Mouse (Mus musculus) layer of hippocampus, adult 11-12 months (tissue): ENCODE measurements at regions not wholly inside any gene's neighbourhood (a gene's known extent, or its start where the extent isn't known, plus 50 kb on each side); places are given as distances from the start of the nearest gene placed in this dataset.

Experiments used
- DNase-seq: peaks from one replicate; pipeline ENCODE4 v3.0.0; 2022; ENCODE audit warnings: low spot score

DNA sequence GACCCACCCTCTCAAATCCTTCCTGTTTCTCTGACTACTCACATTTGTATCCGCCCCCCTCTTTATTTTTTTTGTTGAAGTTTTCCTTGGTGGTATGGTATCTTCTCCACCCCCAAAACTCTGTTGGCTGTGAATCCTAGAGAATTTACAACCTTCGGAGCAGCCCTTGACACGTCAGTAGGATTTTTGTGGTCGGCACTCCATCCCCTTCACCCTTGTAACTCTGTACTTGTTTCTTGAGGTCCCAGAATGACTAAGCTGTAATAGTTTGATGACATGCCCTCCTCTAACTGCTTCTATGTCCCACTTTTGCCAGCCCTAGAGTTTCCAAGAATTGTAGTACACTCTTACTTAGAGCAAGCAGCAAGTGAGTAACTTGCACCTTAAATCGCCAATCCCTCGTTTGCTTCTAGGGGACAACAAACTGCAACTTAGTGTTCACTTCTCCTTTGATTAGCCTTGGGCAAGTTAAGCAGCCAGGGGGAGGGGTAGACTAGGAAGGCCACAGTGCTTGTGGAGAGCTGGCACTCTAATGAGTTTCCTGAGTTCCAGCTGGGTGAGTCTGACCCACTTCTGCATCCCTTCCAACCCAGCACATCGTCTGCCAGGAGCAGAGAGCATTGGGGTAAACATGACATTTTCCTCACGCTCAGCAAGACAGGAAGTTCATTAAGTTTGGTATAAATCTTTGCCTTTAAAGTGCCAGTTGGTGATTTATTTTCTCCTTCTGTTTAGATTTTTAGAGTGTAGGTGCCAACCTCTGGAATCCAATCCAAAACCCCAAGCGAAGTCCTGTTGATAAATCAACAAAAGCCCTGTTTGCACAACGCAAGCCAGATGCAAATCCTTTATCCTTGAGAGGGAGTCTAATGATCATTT lies 118.7 kb downstream of the Foxa2 start:
- DNase-seq: peak; percentile 5

DNA sequence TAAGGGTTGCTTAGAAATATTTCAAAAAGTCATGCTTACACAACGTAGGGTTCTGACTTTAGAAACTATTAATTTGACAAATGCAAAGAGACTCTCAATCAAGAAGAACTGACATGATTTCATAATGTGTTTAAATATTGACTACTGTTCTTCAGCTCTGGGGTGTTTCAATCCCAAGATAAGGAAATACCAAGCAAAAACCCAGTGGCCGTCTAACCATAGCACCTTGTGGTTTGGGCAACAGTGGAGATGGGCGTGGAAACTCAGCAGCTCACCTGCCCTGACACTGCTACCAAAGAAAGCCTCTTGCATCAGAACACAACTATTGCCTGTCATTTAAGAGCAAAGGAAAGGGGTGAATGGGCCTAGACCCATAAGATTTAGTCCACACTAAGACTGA lies 119.9 kb downstream of the Foxa2 start:
- no peak for DNase-seq

DNA sequence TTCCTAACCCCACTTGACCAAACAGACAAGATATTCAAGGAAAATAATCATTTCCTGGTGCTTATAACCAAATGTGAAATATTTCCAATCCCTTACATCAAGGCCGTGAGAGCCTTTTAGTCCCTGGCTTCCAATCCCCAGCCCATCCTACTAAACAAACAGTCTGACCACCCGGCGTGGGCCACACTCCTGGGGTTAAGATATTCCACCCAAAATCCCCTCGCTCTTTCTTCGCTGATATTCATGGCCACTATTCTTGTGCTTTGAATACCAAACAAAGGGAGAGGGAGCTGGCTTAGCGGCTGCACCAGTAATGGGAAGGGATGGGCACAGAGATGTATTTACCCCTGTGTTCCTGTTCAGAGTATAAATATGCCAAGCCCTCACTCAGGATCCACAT lies 139.4 kb downstream of the Foxa2 start:
- no peak for DNase-seq

DNA sequence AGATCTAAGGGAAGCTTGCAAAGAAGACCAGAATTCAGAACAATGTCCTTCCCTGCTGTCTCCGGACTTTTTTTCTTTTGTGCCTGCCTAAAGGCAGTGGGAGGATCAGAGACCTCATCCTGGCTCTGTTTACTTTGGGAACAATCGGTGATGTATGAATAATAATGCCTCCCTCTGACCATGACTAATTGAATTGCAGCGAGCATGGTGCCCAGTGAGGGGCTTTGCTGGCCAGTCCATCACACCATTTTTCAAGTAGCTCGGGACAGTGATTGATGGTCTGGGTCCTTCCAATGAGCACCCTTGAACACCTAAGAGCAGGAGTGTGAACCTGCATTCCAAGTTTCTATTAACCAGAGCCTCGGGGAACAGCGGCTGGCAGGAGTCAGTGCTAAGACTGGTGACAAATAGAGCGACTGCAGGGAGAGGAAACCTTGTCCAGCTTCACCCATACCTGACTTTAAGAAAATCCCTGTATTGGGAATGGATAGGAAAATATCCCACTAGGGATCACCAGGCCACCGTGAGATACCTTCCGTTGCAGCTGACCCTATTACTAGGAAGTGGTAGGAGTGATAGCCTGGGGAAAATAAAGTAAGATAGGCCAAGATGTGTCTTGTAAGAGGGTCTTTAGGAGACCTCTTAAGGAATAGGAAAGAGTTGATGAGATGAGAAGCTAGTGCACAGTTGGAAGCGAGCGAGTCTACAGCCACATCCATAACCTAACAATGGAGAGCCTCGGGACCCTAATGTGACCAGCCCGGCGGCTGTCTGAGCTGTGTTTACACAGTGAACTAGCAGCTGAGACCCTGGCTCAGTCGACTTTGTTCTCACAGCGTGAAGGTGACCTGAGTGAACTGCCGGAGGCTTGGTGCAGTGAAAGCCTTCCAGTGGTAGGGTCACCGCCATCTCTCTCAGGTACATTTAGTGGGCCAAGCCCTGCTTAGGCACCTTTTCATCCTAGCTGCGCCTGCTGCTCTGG lies 140.7 kb downstream of the Foxa2 start:
- no peak for DNase-seq

DNA sequence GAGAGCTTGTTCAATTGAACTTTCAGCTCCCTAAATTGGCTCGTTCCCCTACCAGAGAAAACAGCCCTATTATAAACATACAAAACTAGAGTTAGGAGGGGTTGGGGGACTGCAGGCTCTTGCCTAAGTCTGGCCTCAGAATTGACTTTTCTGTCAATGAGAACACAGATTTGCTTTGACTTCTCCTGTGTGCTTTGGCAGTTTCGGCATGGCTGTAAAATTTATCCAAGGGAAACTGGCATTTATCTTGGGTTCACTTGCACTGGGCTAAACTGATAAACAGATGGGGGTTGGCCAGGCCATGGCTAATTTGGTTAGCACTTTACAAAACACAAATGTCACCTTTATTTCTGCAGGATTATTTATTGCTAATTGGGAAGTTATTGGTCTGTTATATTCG lies 141.7 kb downstream of the Foxa2 start:
- DNase-seq: no peak

DNA sequence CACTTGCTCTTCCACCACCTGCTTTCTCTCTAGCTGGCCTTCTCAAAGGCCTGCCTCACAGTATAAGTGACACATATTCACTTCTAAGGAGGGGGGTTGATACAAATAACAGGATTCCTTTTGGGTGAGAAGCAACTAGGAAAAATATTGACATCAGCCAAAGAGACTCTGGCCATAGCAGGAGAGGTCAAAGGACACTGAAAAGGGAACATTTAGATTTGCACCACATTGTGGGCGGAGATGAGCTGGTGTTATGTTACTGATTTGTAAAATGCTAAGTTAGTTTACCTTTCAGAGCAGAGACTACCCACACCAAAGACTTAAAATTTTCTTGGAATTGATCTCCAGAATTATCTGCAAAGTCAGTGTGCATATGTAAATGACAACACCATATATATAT lies 147.5 kb downstream of the Foxa2 start:
- DNase-seq: no peak

DNA sequence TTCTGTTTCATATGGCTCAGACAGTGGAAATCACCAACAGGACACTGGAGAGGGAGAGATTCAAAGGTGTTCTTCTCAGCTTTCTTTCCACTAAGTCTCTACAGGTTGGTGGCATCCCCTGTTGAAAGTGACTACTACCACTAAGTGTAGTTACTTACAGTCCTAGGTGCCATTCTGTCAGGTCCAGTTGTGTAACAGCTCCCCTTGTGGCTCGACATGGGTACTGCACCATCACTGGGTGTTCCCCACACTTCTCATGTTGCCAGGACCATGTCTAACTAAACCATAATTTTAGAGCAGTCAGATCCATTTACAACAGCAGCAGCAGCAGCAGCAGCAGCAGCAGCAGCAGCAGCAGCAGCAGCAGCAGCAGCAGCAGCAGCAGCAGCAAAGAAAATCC lies 151.1 kb downstream of the Foxa2 start:
- peak; percentile 20 for DNase-seq

DNA sequence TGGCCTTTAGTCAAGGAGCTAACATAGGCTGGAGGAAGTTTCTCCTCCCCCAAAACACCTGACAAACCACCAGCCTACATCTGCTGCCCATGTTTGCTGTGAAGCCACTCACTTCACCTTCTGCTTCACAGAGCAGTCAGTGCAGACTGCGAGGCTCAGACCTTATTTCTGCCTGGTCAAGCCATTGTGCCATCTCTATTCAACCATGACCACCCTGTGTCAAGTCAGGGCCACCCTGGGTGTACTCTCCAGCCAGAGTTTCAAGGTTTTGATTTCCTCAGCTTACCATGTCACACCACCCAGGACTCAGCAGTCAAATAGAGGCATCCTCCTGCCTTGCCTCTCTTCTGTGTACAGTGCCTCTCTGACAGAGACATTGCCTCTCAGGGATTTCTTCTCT lies 152.6 kb downstream of the Foxa2 start:
- no peak for DNase-seq

DNA sequence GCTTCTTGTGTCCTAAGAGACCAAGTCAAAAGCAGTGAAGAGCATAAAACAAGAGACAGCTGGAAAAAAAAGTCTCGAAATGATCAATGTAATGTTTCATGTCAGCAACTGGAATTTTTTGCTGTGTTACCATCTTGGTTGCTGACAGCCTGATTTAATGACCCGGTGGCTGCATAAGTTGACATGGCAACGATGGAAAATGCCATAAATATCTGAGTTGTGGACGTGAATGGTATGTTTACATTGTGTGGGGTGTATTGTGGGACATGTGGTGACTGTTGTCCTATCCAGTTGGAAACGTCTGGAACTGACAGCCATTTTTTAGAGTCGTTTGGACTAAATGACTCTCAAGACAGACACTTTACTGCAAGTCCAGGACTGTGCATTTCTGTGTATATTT lies 160.6 kb downstream of the Foxa2 start:
- no peak for DNase-seq

DNA sequence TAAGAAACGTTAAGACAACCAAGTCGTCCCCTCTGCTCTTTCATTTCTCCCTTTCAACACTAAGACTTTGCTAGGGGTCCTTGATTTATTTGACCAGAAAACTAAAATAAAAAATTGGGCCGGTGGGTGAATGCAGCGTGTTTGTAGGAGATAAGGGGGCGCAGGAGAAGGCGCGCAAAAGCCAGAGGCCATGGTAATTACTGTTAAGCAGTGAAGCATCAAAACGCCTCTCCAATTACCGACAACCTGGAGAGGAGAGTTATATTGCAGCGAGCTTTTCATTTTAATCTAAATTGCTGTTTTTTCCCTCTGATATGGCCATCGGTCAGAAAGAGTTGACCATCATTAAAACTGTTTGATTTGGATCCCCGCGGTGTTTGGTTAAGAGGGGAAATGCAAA lies 168.9 kb downstream of the Foxa2 start:
- no peak for DNase-seq

DNA sequence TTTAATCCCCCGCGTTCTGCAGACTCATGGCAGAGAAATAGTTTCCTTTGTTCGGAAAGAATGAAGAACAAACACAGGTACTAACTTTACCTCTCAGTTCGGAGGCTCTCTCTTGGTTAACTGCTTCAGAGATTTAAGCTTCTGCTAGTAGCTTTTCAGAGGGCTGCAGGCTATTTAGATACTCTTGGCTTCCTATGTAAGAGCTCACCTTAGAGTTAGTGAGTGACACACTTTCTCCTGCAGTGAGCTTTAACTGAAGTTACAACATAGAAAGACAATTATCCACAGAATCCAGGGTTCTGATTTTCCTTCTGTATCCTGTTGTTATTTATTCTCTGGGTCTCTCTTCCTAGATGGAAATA lies 169.2 kb downstream of the Foxa2 start:
- no peak for DNase-seq

DNA sequence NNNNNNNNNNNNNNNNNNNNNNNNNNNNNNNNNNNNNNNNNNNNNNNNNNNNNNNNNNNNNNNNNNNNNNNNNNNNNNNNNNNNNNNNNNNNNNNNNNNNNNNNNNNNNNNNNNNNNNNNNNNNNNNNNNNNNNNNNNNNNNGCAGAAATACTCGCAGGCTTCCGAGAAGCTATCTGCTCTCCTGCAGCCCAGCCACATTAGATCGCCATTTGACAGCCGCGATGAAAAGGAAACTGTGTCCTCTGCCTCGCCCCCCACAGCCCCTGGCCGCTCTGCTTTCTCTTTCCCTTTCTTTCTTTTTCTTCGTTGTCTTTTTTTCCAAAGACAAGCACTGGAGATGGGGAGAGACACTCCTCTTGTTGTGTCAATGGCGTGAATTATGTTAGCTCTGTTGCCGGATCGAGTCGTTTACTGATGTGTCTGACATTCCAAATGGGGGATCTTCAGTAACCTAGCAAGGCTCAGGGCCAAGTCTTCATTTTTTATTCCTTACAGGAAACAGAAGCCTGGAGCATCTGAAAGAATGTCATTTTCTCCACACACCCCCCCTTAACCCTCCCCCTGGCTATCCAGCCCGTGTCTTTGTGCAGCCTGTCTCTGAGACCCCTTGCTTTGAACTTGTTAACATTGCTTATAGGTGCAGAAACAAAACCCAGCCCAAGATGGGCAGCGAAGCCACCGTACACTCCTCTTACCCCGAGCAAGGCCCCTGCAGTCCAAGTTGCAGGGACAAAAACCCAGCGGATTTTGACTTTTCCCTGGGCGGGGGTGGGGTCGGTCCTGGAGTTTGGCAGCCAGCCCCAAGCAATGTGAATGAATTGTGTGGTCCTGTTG lies 169.8 kb downstream of the Foxa2 start:
- no peak for DNase-seq

DNA sequence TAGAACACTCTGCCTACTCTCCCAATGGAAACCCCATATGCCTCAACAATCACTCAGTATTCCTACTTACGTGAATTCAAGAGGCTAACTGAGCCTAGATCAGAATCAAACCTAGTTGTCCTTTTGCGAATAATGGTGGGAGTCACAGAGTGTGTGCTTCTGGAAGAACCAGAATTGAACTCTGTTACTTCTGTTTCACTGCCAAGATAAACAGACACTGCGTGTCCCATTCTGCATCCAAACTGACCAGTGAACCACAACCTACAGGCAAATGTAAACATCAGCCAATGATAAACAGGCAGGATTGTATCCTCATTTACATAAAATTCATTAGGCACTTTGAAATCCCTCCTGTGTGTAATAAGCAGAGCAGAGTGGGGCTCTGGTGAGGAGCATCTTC lies 173.8 kb downstream of the Foxa2 start:
- DNase-seq: no peak

DNA sequence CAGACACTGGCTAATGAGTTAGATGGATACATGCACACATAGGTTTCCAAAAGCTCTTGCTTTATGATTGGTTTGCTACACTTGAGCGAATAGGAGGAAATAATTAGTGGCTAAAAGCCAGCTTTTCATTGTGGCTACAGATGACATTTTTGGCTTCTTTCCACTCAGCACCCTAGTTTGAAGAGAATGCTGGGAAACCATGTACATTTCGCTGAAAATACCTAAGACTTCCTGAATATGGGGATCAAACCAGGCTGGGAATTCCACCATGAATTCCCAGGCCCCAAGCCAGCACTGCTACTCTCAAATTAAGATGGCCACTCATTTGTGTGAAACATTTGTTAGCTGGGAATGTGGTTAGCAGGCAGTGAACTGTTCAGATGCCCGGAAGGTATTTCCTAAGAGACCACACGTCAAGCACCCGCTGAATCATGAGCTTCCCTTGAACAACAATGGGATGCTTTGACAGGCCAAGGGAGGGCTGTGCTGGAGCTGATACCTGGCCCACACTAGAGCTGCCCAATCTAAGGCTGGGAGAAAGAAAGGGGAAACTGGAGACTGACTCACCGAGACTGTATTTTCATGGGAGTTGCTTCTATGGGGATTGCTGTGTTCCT lies 195.5 kb downstream of the Foxa2 start:
- no peak for DNase-seq

DNA sequence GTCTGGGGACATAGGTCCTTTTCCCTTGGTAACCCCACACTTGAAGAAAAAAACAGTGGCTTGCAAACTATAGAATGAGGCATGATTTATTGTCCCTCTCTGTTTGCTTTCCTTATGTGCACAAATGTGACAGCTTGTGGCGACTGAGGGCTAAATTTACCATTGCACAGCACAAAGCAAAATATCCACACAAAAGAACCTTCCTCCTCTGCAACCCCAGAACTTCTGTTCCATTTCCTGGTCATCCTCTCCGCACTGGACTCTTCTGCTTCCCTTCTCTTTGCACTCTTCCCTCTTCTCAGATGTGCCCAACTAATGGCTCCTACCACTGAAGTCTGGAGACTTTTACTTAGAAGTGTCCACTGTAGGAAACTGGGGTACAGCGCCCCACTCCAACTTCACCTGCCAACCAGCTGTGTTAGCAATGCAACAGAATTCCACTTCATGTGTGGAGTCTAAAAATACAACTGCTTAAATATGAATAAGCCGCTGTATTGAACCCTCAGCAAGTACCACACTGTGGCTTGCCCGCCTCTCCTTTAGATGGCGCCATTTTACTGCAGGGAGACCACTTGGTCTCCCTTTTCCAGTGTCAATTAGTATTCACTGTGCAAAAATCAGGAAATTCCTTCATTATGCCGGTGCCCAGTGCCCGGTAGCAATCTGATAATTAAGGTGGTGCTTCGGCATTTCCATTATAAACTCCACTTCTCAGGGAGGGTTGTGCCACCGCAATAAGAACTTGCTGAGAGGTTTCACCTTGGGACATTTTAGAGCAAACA lies 199.6 kb downstream of the Foxa2 start:
- DNase-seq: no peak

DNA sequence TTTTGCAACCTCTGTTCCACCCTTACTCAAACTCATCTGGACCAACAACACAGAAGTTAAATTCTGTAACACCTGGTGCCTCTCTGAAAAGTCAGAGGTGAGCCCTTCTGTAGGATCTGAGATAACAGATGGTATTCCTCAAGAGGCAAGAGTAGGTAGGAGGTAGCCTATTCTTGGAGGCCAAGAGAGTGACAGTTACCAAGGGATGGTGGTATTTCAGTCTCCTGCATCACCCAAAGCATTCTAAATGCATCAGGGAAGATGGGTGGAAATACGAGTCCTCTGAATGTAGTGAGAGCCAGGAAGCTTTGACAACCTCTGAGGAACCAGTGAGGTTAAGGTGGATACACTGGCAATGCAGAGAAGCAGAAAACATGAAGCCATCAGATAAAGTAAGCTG lies 201.5 kb downstream of the Foxa2 start:
- no peak for DNase-seq

DNA sequence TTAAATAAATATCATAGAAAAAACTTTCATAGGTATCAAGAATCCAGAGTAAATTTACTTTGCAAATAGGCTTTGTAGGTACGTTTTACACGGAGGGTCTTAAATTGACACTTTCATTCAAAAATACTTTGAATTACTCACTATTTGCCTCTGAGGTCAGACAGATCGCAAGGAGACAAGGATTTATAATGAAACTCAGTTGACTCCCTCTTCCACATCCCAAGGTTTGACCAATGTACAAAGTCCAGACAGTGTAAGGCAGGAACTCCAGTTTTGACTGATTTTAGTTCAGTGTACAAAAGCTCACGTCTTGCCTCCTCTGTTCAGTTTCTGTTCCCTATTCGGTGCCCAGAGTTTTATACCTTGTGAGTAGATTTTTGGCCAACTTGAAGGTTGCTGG lies 205.8 kb downstream of the Foxa2 start:
- no peak for DNase-seq

DNA sequence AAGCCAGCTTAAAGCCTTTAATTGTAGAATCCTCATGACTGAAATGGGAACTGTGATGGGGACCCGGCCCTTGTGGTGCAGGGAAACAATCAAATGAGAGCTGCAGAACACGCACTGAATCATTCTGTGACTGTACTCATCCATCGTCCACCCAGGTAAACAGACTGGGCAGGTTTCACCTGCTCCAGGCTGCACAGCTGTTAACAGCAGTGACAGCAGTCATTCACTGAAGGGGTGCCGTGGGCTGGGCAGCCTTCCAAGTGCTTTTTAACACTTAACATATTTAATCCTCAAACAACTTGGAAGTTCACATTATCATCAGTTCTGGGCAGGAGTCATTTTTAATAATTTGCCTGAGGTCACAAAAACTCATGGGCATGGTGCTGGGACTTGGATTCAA lies 208.2 kb downstream of the Foxa2 start:
- no peak for DNase-seq

DNA sequence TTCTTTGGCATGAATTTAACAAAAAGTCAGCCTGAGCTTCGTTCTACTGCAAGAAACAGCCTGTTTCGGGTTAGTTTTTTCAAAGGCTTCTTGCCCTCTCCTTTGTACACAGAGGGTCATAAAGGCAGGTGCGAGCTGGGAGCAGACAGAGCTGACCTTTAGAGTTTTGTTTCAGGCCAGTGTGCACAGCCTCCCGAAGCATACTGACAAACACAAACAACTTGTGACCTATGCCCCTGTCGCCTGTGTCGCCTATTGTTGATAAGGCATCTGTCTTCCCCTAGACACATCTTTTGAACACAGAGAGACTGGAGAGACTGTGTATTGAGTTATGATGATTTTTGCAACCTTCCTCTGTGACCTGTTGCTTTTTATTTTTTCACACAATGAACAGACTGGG lies 216.2 kb downstream of the Foxa2 start:
- DNase-seq: no peak

DNA sequence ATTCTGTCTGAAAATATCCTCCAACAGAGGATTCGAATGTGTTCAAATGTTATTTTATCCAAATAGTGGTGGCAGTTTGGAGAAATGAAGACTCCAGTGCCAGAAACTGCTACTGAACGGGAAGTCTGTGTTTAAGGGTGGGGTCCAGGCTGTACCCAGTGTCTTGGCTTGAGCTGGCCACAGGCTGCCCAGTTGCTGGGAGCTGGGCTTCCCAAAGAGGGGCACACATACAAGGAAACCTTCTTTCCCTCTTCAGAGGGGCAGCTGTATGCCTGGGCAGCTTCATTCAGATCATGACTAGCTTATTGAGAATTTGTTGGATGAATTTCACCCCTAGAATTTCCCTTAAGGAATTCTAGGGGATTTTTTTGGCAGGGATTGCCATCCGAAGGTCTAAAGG lies 229.8 kb downstream of the Foxa2 start:
- DNase-seq: no peak

DNA sequence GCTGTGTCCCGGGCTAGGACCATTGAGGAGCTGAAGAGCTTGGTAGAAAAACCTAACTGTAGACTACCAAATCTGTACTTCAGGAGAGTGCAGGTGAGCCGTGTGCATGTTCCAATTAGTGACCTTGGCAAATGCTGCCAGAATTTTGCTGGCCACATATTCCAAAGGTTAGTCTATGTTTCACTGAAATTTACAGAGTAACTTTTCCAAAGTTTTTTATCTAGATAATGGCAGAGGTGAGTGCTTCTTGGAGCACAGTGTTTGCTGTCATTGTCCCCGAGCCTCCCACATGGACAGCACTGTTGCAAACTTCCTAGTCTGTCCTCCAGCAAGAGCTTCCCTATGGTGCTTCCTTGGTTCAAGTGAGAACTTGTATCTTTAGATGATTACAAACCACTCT lies 232.5 kb downstream of the Foxa2 start:
- DNase-seq: no peak
